Mouse (Mus musculus): Measurements from ENCODE around the gene Lrrc8a. TPM values are rescaled to one million over a fixed set of nuclear protein-coding genes. Genes with fewer than 3 reads are reported as not detected.
A peak's percentile ranks its signal among the peaks of the same experiment; 100 is the strongest.

Lrrc8a gene
- total RNA-seq, 1 experiment from 2014 or later, result 11.3 TPM

- ATAC-seq (replicated peaks in 1 of 2; ENCODE audit: insufficient read depth in 1 of 2, low FRiP score in 2 of 2, low TSS enrichment in 1 of 2, low read depth in 1 of 2, poor library complexity in 2 of 2, severe bottlenecking in 2 of 2), result no peak
Observed at GRCm38 (mm10) chr2:30269241-30269990, 31.9 kb downstream of the Lrrc8a start.

GRCm38 (mm10) chr2:30270134-30270533 is 32.6 kb downstream of the Lrrc8a start:
- ATAC-seq (replicated peaks in 1 of 2; ENCODE audit: insufficient read depth in 1 of 2, low FRiP score in 2 of 2, low TSS enrichment in 1 of 2, low read depth in 1 of 2, poor library complexity in 2 of 2, severe bottlenecking in 2 of 2), result peak; percentile 89 to 93

- no peak for ATAC-seq (replicated peaks in 1 of 2; ENCODE audit: insufficient read depth in 1 of 2, low FRiP score in 2 of 2, low TSS enrichment in 1 of 2, low read depth in 1 of 2, poor library complexity in 2 of 2, severe bottlenecking in 2 of 2)
Observed at GRCm38 (mm10) chr2:30280743-30281142, 43.2 kb downstream of the Lrrc8a start, which contains the start of gene Gm28038. Gene Gm28038 (plus strand): TSS chr2:30281043.

GRCm38 (mm10) chr2:30281651-30282050 is 44.1 kb downstream of the Lrrc8a start:
- ATAC-seq (replicated peaks in 1 of 2; ENCODE audit: insufficient read depth in 1 of 2, low FRiP score in 2 of 2, low TSS enrichment in 1 of 2, low read depth in 1 of 2, poor library complexity in 2 of 2, severe bottlenecking in 2 of 2), result no peak

GRCm38 (mm10) chr2:30283193-30283592 is 45.7 kb downstream of the Lrrc8a start:
- no peak for ATAC-seq (replicated peaks in 1 of 2; ENCODE audit: insufficient read depth in 1 of 2, low FRiP score in 2 of 2, low TSS enrichment in 1 of 2, low read depth in 1 of 2, poor library complexity in 2 of 2, severe bottlenecking in 2 of 2)

- no peak for ATAC-seq (replicated peaks in 1 of 2; ENCODE audit: insufficient read depth in 1 of 2, low FRiP score in 2 of 2, low TSS enrichment in 1 of 2, low read depth in 1 of 2, poor library complexity in 2 of 2, severe bottlenecking in 2 of 2)
Observed at GRCm38 (mm10) chr2:30285004-30285403, 47.5 kb downstream of the Lrrc8a start.

- peak; percentile 19 to 32; a peak in 2 of 4 replicates for ATAC-seq (replicated peaks in 1 of 2; ENCODE audit: insufficient read depth in 1 of 2, low FRiP score in 2 of 2, low TSS enrichment in 1 of 2, low read depth in 1 of 2, poor library complexity in 2 of 2, severe bottlenecking in 2 of 2)
Observed at GRCm38 (mm10) chr2:30285416-30286181, 48.1 kb downstream of the Lrrc8a start.

GRCm38 (mm10) chr2:30286192-30287026 is 48.9 kb downstream of the Lrrc8a start, which contains the start of the genes Dolk and Nup188:
Gene Dolk (minus strand): TSS chr2:30286334.
Gene Nup188 (plus strand): TSS chr2:30286397.
- ATAC-seq (replicated peaks in 1 of 2; ENCODE audit: insufficient read depth in 1 of 2, low FRiP score in 2 of 2, low TSS enrichment in 1 of 2, low read depth in 1 of 2, poor library complexity in 2 of 2, severe bottlenecking in 2 of 2), result peak; percentile 90 to 91

GRCm38 (mm10) chr2:30287027-30287373 is 49.5 kb downstream of the Lrrc8a start:
- no peak for ATAC-seq (replicated peaks in 1 of 2; ENCODE audit: insufficient read depth in 1 of 2, low FRiP score in 2 of 2, low TSS enrichment in 1 of 2, low read depth in 1 of 2, poor library complexity in 2 of 2, severe bottlenecking in 2 of 2)

GRCm38 (mm10) chr2:30299525-30299924 is 62.0 kb downstream of the Lrrc8a start:
- no peak for ATAC-seq (replicated peaks in 1 of 2; ENCODE audit: insufficient read depth in 1 of 2, low FRiP score in 2 of 2, low TSS enrichment in 1 of 2, low read depth in 1 of 2, poor library complexity in 2 of 2, severe bottlenecking in 2 of 2)

GRCm38 (mm10) chr2:30299966-30300365 is 62.5 kb downstream of the Lrrc8a start:
- ATAC-seq (replicated peaks in 1 of 2; ENCODE audit: insufficient read depth in 1 of 2, low FRiP score in 2 of 2, low TSS enrichment in 1 of 2, low read depth in 1 of 2, poor library complexity in 2 of 2, severe bottlenecking in 2 of 2), result no peak

- no peak for ATAC-seq (replicated peaks in 1 of 2; ENCODE audit: insufficient read depth in 1 of 2, low FRiP score in 2 of 2, low TSS enrichment in 1 of 2, low read depth in 1 of 2, poor library complexity in 2 of 2, severe bottlenecking in 2 of 2)
Observed at GRCm38 (mm10) chr2:30306087-30306486, 68.6 kb downstream of the Lrrc8a start.

- ATAC-seq (replicated peaks in 1 of 2; ENCODE audit: insufficient read depth in 1 of 2, low FRiP score in 2 of 2, low TSS enrichment in 1 of 2, low read depth in 1 of 2, poor library complexity in 2 of 2, severe bottlenecking in 2 of 2), result no peak
Observed at GRCm38 (mm10) chr2:30309351-30309750, 71.8 kb downstream of the Lrrc8a start.

- no peak for ATAC-seq (replicated peaks in 1 of 2; ENCODE audit: insufficient read depth in 1 of 2, low FRiP score in 2 of 2, low TSS enrichment in 1 of 2, low read depth in 1 of 2, poor library complexity in 2 of 2, severe bottlenecking in 2 of 2)
Observed at GRCm38 (mm10) chr2:30311481-30311880, 74.0 kb downstream of the Lrrc8a start.
